Mouse (Mus musculus) thymus, adult 2 months (tissue): ENCODE measurements around the gene Gm42906.

Experiments
- CTCF ChIP-seq: fragments of 200-500 bp; IDR thresholded peaks from 2 replicates; pipeline ENCODE4 v1.5.1; 2012; ENCODE audit warnings: mild to moderate bottlenecking, control low read depth, low read length, moderate library complexity, borderline replicate concordance; ENCODE audit not compliant: control insufficient read depth, poor library complexity, insufficient read depth; ENCODE audit errors: extremely low read depth
- POLR2A ChIP-seq: fragments of 200-500 bp; IDR thresholded peaks from 2 replicates; pipeline ENCODE4 v1.6.1; 2012; ENCODE audit warnings: mild to moderate bottlenecking, low read length, control low read depth, moderate library complexity; ENCODE audit not compliant: control insufficient read depth, poor library complexity, insufficient read depth; ENCODE audit errors: extremely low read depth

- no peak for TF ChIP-seq CTCF
- no peak for TF ChIP-seq POLR2A
Measured at GRCm38 (mm10) chr5:151367317-151367716, 60.6 kb downstream of the Gm42906 start.
